12 mouse cellular contexts compared by ENCODE assay signal in genomic region chr9:15366260-15366659, GRCm38 (mm10).
"Had no signal": no experiment of that assay in that cellular context is flagged by ENCODE, and none has a peak within 500 bp of the region (broad histone marks: within the 10 kb centered on the region; RNA-seq: fewer than 3 reads in every experiment).

No protein-coding gene starts in this region.

- H3K4me3 ChIP-seq: left cerebral cortex, adult 2 months; limb, embryonic 10.5 days; liver, embryonic 15.5 days; midbrain, embryonic 12.5 days; neural tube, embryonic 13.5 days had no signal

- H3K36me3 ChIP-seq: limb, embryonic 10.5 days; liver, embryonic 15.5 days; midbrain, embryonic 12.5 days; neural tube, embryonic 13.5 days had no signal

- H3K4me2 ChIP-seq: liver, embryonic 11.5 days; liver, embryonic 15.5 days; midbrain, embryonic 12.5 days; neural tube, embryonic 13.5 days had no signal

- H3K9me3 ChIP-seq: limb, embryonic 10.5 days; liver, embryonic 15.5 days; midbrain, embryonic 12.5 days; neural tube, embryonic 13.5 days had no signal

- H3K27ac ChIP-seq: left cerebral cortex, adult 2 months; limb, embryonic 10.5 days; liver, embryonic 15.5 days; midbrain, embryonic 12.5 days; neural tube, embryonic 13.5 days; stomach, postnatal 0 days had no signal

- H3K27me3 ChIP-seq: midbrain, embryonic 12.5 days had no signal

- DNase-seq: kidney, postnatal 25 days; lung, adult 2 months; thymus, adult 2 months; thymus, postnatal 25 days had no signal

- H3K9ac ChIP-seq: liver, embryonic 15.5 days; midbrain, embryonic 12.5 days; neural tube, embryonic 13.5 days had no signal

- ATAC-seq: lung, postnatal 0 days had no signal

- H3K4me1 ChIP-seq: limb, embryonic 10.5 days; liver, embryonic 15.5 days; midbrain, embryonic 12.5 days; neural tube, embryonic 13.5 days had no signal
